Mouse (Mus musculus) adrenal gland (tissue): ENCODE measurements around the gene Cxxc4.
"Not testable (repeated sequence)": the region's sequence is repeated elsewhere in the genome, so short reads cannot be mapped to it uniquely, and the experiment has no call there.

Experiments
- intact Hi-C: fragments of 180-260 bp; cut with DNase I; formaldehyde crosslinking; loops from one replicate; pipeline ENCODE4 v1.15.1; 2025
- long read RNA-seq, 2 experiments: library from polyadenylated mRNA; unstranded; transcript quantifications; one replicate each; pipeline ENCODE4 v2.0.0; 2020; ENCODE audit warnings: borderline replicate concordance in 1 of 2; ENCODE audit not compliant: insufficient replicate concordance in 1 of 2

The Cxxc4 gene
- long read RNA-seq, experiment 1, full-length matches to known transcripts = 1 of 2 reads
- long read RNA-seq, experiment 1, partial matches to known transcripts = 1 of 2 reads
- long read RNA-seq, experiment 1, other reads (novel, unspliced or antisense) = 0 of 2 reads
- long read RNA-seq, experiment 2, partial matches to known transcripts = 1 of 2 reads
- long read RNA-seq, experiment 2, other reads (novel, unspliced or antisense) = 1 of 2 reads

GRCm38 (mm10) chr3:134236414-134237112, at the start of gene Cxxc4:
Cxxc4 (plus strand) TSS chr3:134236484.
- intact Hi-C loops = no loop called here

GRCm38 (mm10) chr3:134188979-134189946, 47.0 kb upstream of the Cxxc4 start:
- intact Hi-C loops = no loop called here

GRCm38 (mm10) chr3:134190046-134190445, 46.2 kb upstream of the Cxxc4 start:
- intact Hi-C loops = no loop called here

- intact Hi-C loops = no loop called here
Observed at GRCm38 (mm10) chr3:134199892-134200291, 36.4 kb upstream of the Cxxc4 start.

GRCm38 (mm10) chr3:134206624-134207023, 29.7 kb upstream of the Cxxc4 start:
- intact Hi-C loops = no loop called here

- intact Hi-C loops = no loop called here
Observed at GRCm38 (mm10) chr3:134210950-134211349, 25.3 kb upstream of the Cxxc4 start.

- intact Hi-C loops = not testable (repeated sequence)
Observed at GRCm38 (mm10) chr3:134219881-134220280, 16.4 kb upstream of the Cxxc4 start.

GRCm38 (mm10) chr3:134221002-134221401, 15.3 kb upstream of the Cxxc4 start:
- intact Hi-C loops = no loop called here

- intact Hi-C loops = no loop called here
Observed at GRCm38 (mm10) chr3:134222593-134222992, 13.7 kb upstream of the Cxxc4 start.

GRCm38 (mm10) chr3:134223956-134224355, 12.3 kb upstream of the Cxxc4 start:
- intact Hi-C loops = no loop called here

GRCm38 (mm10) chr3:134225928-134226327, 10.4 kb upstream of the Cxxc4 start:
- intact Hi-C loops = no loop called here

GRCm38 (mm10) chr3:134232753-134233152, 3.5 kb upstream of the Cxxc4 start:
- intact Hi-C loops = no loop called here

- intact Hi-C loops = no loop called here
Observed at GRCm38 (mm10) chr3:134235491-134236413, 532 bp upstream of the Cxxc4 start.

- intact Hi-C loops = no loop called here
Observed at GRCm38 (mm10) chr3:134237113-134237805, 975 bp downstream of the Cxxc4 start.

GRCm38 (mm10) chr3:134238621-134239310, 2.5 kb downstream of the Cxxc4 start:
- intact Hi-C loops = no loop called here

- intact Hi-C loops = no loop called here
Observed at GRCm38 (mm10) chr3:134239321-134239970, 3.2 kb downstream of the Cxxc4 start.

GRCm38 (mm10) chr3:134239971-134240717, 3.9 kb downstream of the Cxxc4 start:
- intact Hi-C loops = no loop called here

GRCm38 (mm10) chr3:134240718-134241025, 4.4 kb downstream of the Cxxc4 start:
- intact Hi-C loops = no loop called here
